Mouse (Mus musculus): Measurements from ENCODE around the gene Arhgef12. TPM values are rescaled to one million over a fixed set of nuclear protein-coding genes. Genes with fewer than 3 reads are reported as not detected.
A peak's percentile ranks its signal among the peaks of the same experiment; 100 is the strongest.

Gene Arhgef12
- polyA plus RNA-seq, 1 experiment from 2014 or later = 9.3 TPM

DNA sequence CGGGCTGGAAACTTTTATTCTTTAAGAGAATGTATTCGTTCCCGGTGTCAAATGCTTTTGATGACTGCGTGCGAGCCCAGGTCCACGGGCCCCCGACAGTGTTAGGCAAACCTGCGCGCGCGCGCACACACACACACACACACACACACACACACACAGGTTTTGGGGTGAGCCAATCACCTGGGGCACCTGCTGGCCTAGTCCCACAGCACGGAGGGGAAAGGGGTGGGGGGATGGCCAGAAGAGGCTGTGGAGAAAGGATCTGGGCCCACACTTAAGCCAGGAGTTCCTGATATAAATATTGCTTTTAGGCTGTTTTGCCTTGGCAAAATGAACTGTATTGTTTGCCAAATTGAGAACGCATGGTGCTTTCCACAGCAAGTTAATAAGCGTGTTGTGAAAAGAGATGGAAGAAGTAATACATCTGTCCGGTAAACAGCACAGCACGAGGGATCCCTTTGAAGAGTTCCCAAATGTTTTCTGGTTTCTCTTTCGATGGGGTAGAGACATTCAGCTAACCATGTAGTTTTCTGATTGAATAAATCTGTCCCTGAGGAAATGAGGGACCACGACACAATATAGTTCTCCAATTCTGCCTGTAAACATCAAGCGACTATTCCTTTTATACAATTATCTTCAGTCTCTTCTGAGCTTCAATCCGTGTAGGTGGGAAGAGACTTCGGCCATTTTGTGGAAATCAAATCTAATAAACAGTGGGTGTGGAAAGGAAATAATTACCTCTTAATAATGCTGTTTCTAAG, 433 bp downstream of the Arhgef12 start:
- no peaks in the 10 kb centered on the region for H3K27me3 ChIP-seq (ENCODE audit: low read depth, poor library complexity, severe bottlenecking)
- peaks cover 23% of the 10 kb centered on the region for H3K36me3 ChIP-seq
- peak overlapping the region; percentile 96 for H3K27ac ChIP-seq
- 28% methylated on average over 22 of the region's 22 CpGs for WGBS
- DNase-seq (ENCODE audit: low spot score) = no peak
- H3K9me3 ChIP-seq (replicated peaks) = no peaks in the 10 kb centered on the region
- peaks cover 34% of the 10 kb centered on the region for H3K4me1 ChIP-seq
- peak overlapping the region; percentile 93 for H3K4me3 ChIP-seq

DNA sequence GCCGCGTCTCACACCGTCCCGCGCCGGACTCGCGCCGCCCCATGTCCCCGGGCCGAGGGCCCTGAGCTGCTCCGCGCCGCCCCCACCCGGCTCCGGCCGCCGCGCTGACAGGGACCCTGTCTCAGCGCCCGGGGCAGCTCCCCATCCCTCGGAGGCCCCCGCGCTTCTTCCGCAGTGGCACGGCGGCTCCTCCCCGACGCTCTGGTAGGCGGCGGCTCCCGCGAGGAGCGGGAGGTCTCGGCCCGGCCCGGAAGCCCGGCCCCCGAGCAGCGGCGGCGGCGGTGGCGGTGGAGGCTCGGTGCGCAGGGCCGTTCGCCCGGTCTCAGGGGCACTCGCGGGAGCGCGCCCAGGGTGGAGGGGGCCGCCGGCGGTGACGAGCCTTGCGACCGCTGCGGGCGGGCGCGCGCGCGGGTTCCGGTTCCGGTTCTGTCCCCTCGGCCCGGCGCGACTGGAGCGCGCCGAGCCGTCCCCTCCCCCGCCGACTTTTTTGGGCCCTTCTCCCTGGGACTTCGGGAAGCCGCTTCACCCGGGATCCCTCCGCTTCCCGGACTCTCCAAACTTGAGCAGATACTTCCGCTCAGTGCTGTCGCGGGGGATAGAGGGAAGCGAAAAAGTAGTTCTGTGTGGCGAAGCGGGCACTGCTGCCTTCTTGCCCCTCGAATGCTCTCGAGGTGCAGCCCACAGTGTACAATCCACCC, 1.2 kb downstream of the Arhgef12 start:
- WGBS = 1% methylated on average over 91 of the region's 91 CpGs
- peaks cover 15% of the 10 kb centered on the region for H3K36me3 ChIP-seq
- no peaks in the 10 kb centered on the region for H3K9me3 ChIP-seq (replicated peaks)
- DNase-seq (ENCODE audit: low spot score) = peak; percentile 95
- H3K27ac ChIP-seq = peak overlapping the region; percentile 96
- peaks cover 34% of the 10 kb centered on the region for H3K4me1 ChIP-seq
- H3K27me3 ChIP-seq (ENCODE audit: low read depth, poor library complexity, severe bottlenecking) = no peaks in the 10 kb centered on the region
- H3K4me3 ChIP-seq = peak overlapping the region; percentile 93

DNA sequence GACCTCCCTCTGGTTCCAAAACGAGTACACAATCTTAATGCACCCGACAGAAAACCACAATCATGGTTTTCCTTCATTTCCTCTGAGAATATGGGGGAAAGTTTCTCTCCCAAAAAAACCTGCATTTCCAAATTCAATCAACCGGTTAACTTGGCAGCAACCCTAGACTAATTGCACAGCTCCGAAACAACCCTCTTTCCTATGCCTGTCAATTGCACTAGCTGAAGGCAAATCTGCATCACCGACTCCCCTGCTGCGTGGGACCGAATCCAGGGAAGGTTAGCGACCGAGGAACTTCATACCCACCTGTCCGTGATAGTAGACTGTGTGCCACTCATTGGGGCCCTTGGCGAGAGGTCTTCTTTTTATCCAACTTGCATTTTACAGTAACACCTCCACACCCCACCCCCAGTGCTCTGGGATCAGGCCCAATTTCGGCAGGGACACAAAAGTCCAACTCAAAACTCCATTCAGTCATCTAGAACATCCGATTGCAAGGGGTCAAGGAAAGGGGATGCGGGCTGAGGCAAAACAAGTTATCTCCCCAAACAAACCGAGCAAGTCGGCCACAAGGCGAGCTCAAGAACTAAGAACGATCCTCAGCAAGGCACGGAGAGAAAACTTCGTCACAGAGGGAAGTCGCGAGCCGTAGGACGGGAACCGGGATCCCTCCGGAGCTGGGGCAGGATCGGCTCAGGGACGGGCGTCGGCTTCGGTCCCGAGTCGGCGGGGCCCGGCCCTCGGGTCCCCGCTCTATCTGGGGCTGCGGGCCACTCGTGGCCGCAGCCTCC, 2.0 kb downstream of the Arhgef12 start:
- WGBS = under 1% methylated on average over 40 of the region's 40 CpGs
- Histone ChIP-seq H3K36me3 (peaks cover 7% of the 10 kb centered on the region; the same call in 1 of the 2 replicates), H3K9me3 (replicated peaks) (no peaks in the 10 kb centered on the region), H3K4me1 (peaks cover 34% of the 10 kb centered on the region), H3K4me3 (peak overlapping the region; percentile 93), H3K27ac (peak overlapping the region; percentile 96), H3K27me3 (ENCODE audit: low read depth, poor library complexity, severe bottlenecking) (no peaks in the 10 kb centered on the region)
- DNase-seq (ENCODE audit: low spot score) = peak; percentile 66

DNA sequence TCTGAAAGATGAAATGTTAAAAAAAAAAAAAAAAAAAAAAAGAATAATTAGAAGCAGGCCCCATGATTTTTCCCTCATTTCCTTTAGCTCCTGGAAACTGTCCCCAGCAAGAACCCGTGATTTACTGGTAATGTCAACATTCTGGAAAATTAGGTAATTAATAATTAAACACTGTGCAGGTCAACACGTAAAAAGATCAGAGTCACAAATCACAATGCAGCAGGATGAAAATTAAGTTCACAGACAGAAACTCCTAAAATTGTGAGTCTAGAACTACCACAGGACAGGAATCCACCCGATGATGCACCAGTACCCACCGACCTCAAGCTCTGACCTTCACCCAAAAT, 2.5 kb downstream of the Arhgef12 start:
- 0 out of 2 replicates have a peak overlapping the region, but pooled peaks have one; percentile 96 for H3K27ac ChIP-seq

DNA sequence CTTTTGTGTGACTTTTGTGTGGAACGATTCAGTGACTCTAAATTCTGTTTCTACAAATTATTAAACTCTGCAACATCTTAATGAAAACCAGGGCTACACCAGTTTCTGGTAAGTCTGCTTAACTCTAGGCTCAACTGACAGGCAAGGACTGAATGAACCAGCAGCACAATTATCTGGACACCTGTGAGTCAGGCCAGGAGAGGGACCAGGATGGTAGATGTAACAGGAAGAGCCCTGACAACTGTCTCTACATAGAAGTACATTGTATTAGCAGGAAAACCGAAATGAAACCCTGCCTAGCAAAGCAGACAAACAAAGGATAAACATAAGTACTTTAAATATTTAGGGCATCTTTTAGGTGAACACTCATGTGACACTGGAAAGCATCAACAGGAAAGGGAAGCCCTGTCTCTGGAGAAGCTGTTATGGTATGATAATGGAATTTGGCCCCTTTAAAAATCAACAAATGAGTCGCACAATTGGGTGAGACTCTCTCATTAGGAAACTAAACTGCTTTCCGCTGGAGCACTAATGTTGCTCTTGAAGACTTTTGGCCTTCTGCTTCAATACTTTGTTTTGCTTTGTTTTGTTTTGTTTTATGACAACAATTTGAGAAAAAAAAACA, 3.3 kb downstream of the Arhgef12 start:
- 45% methylated on average over 4 of the region's 4 CpGs for WGBS
- no peak for DNase-seq (ENCODE audit: low spot score)
- Histone ChIP-seq H3K4me1 (peaks cover 34% of the 10 kb centered on the region), H3K27ac (no peak overlapping the region), H3K4me3 (peak overlapping the region; percentile 93), H3K27me3 (ENCODE audit: low read depth, poor library complexity, severe bottlenecking) (no peaks in the 10 kb centered on the region), H3K9me3 (replicated peaks) (no peaks in the 10 kb centered on the region), H3K36me3 (peaks cover 6% of the 10 kb centered on the region; the same call in 1 of the 2 replicates)

More for the DNA sequence above, 2.5 kb downstream of the Arhgef12 start:
- Histone ChIP-seq H3K36me3 (peaks cover 6% of the 10 kb centered on the region; the same call in 1 of the 2 replicates), H3K4me1 (peaks cover 34% of the 10 kb centered on the region), H3K9me3 (replicated peaks) (no peaks in the 10 kb centered on the region), H3K4me3 (peak overlapping the region; percentile 93), H3K27me3 (ENCODE audit: low read depth, poor library complexity, severe bottlenecking) (no peaks in the 10 kb centered on the region)
- WGBS = 3% methylated on average over 4 of the region's 4 CpGs
- DNase-seq (ENCODE audit: low spot score) = no peak

DNA sequence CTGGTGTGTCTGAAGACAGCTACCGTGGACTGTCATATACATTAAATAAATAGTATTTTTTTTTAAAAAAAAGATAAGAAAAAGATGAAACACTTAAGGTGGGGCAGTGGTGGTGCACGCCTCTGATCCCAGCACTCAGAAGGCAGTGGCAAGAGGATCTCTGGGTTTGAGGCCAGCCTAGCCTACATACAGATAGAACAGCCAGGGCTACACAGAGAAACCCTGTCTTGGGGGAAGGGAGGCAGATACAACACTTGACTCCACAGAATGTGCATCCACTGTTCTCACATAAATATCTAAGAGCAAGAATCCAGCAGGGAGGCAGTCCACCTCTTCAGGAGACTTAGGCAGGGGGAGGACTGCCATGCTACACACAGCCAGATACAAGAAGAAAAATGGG, 4.1 kb downstream of the Arhgef12 start:
- Histone ChIP-seq H3K27me3 (ENCODE audit: low read depth, poor library complexity, severe bottlenecking) (no peaks in the 10 kb centered on the region), H3K9me3 (replicated peaks) (no peaks in the 10 kb centered on the region), H3K27ac (no peak overlapping the region), H3K36me3 (peaks cover 6% of the 10 kb centered on the region; the same call in 1 of the 2 replicates), H3K4me3 (peak overlapping the region; percentile 93), H3K4me1 (peaks cover 34% of the 10 kb centered on the region)
- no peak for DNase-seq (ENCODE audit: low spot score)
- WGBS = 91% methylated on average over 2 of the region's 2 CpGs

DNA sequence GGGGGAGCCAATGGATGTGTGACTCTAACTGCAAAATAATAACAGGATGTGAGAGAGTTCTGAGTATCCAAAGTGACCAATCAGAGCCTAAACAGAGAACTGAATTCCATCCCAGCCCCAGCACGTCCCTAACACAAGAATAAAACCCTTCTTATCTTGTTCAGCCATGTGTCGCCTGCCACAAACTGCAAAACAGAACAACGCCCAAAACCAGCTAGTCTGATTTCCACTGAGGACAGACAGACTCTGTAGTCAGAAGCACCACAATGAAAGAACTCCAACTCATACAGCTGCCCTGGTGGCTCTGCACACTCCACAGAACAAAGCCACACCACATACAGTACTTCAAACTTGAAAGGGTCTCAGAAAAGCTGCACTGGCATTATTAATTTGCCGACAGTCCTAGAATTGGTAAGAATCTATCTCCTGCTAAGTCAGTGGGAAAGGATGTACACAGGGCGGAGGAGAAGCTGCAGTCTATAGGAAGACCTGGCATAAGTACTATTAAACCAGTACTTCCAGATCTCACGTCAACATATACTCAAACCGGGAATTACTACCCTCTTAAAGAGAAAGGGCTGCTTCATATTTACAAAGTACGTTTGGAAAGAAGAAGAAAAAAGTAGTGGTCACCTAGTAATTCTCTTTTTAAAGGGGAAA, 5.0 kb downstream of the Arhgef12 start:
- no peak overlapping the region for H3K4me3 ChIP-seq
- no peaks in the 10 kb centered on the region for H3K27me3 ChIP-seq (ENCODE audit: low read depth, poor library complexity, severe bottlenecking)
- no peak for DNase-seq (ENCODE audit: low spot score)
- H3K27ac ChIP-seq = no peak overlapping the region
- H3K4me1 ChIP-seq = peaks cover 34% of the 10 kb centered on the region
- peaks cover 6% of the 10 kb centered on the region; the same call in 1 of the 2 replicates for H3K36me3 ChIP-seq
- H3K9me3 ChIP-seq (replicated peaks) = no peaks in the 10 kb centered on the region
- 85% methylated on average over 8 of the region's 8 CpGs for WGBS

DNA sequence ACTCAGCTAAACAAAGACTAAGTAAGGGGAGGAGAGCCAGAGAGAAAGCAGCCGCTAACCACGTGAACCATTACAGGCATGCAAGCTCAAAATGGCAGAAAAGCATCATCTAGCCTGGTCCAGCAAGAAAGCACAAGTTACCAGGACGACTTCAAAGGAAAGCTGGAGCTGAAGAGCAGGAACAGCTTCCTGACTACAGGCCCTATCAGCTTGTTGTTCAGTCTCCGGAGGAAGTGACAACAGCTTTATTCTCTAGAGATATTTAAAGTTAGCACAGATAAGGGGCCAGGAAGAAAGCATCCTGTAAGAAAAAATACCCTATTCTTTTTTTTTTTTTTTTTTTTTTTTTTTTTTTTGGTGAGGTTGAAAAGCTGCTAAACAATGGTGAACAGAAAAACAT, 8.1 kb downstream of the Arhgef12 start:
- Histone ChIP-seq H3K9me3 (replicated peaks) (no peaks in the 10 kb centered on the region), H3K4me1 (peaks cover 20% of the 10 kb centered on the region), H3K4me3 (no peak overlapping the region), H3K36me3 (peaks cover 10% of the 10 kb centered on the region; the same call in 1 of the 2 replicates), H3K27me3 (ENCODE audit: low read depth, poor library complexity, severe bottlenecking) (no peaks in the 10 kb centered on the region), H3K27ac (no peak overlapping the region)
- 71% methylated on average over 4 of the region's 4 CpGs for WGBS
- DNase-seq (ENCODE audit: low spot score) = no peak

DNA sequence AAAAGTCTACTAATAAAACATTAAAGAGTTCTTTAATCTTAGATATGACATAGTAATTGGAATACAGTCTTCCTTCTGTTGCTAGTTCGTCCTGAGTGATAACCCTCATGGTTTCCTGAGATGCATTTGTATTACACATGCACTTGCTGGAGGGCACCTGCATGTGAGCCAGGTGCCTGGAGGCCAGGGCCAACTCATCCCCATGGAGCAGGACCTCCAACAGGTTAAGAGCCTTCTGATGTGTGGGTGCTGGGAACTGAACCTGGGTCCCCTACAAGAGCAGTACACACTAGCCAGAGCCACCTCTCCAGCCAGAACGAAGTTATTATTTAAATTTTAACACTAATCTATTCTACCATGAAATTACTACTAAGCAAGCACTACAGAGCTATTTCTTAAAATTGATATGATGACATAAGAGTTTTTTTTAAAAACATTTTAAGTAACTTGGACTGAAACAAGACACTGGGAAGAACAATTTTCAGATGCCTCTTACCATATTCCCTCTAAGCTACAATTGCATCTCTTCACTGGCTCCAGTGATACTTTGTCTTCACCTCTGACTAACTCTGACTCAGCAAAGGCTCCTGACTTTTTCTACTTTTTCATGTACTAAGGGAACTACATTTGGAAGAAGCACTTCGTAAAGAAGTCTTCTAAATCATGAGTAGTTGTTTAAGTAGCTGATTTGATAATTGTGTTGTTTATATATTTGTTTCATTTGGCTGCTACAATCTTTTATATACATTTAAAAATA, 9.1 kb downstream of the Arhgef12 start:
- Histone ChIP-seq H3K4me1 (peaks cover 11% of the 10 kb centered on the region), H3K36me3 (peaks cover 10% of the 10 kb centered on the region; the same call in 1 of the 2 replicates), H3K4me3 (no peak overlapping the region), H3K27me3 (ENCODE audit: low read depth, poor library complexity, severe bottlenecking) (no peaks in the 10 kb centered on the region), H3K27ac (no peak overlapping the region), H3K9me3 (replicated peaks) (no peaks in the 10 kb centered on the region)
- DNase-seq (ENCODE audit: low spot score) = no peak
- WGBS = 92% methylated on average over 3 of the region's 3 CpGs

DNA sequence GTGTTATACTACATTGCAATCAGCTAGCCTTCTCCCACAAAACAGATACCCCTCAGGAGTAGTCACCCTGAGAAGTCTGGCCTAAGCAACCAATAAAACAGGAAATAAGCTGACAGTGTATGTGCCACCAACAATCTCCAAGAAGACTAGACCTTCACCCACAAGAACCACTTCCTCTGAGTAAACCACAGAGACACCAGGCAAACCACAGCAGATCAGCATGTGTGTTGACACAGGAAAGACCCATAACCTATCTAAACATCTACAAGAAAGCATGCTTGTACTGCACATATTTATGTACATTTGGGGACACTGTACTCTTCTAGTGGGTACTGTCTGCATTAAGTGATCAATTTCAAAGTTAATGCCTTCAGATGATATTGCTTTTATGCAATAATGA, 10.7 kb downstream of the Arhgef12 start:
- H3K4me1 ChIP-seq = no peaks in the 10 kb centered on the region
- no peak overlapping the region for H3K4me3 ChIP-seq
- H3K9me3 ChIP-seq (replicated peaks) = no peaks in the 10 kb centered on the region
- H3K27ac ChIP-seq = no peak overlapping the region
- H3K27me3 ChIP-seq (ENCODE audit: low read depth, poor library complexity, severe bottlenecking) = no peaks in the 10 kb centered on the region
- H3K36me3 ChIP-seq = peaks cover 4% of the 10 kb centered on the region; the same call in 1 of the 2 replicates
- DNase-seq (ENCODE audit: low spot score) = no peak

DNA sequence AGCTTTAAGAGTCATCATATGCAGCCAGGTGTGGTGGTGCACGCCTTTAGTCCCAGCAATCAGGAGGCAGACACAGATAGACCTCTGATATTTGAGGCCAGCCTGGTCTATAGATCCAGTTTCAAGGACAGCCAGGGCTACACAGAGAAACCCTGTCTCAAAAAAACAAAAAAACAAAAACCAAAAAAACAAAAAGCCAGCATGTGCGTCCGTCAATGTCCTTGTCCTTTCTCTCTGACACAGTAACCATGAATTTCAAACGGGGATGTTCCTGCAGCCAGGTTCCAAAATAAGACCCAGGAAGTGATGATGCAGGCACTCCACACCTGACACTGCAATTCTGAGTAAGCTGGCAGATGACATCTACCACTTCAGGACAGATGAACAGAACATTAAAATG, 12.2 kb downstream of the Arhgef12 start:
- DNase-seq (ENCODE audit: low spot score) = no peak
- H3K36me3 ChIP-seq = peaks cover 4% of the 10 kb centered on the region; the same call in 1 of the 2 replicates
- 92% methylated on average over 4 of the region's 4 CpGs for WGBS
- no peaks in the 10 kb centered on the region for H3K27me3 ChIP-seq (ENCODE audit: low read depth, poor library complexity, severe bottlenecking)
- H3K4me3 ChIP-seq = no peak overlapping the region
- H3K9me3 ChIP-seq (replicated peaks) = no peaks in the 10 kb centered on the region
- H3K27ac ChIP-seq = no peak overlapping the region
- no peaks in the 10 kb centered on the region for H3K4me1 ChIP-seq
